ENCODE assay signal across 12 mouse cellular contexts in genomic region chr8:35243555-35243954, GRCm38 (mm10).
A peak's percentile ranks its signal among the peaks of the same experiment; 100 is the strongest.
DNase-seq lines count a peak whose midpoint lies in the region; ATAC-seq and TF ChIP-seq lines count a peak whose summit lies in the region.
"Had no signal": no experiment of that assay in that cellular context is flagged by ENCODE, and none has a peak within 500 bp of the region (broad histone marks: within the 10 kb centered on the region; RNA-seq: fewer than 3 reads in every experiment).

No protein-coding gene starts in this region.

- 15% methylated on average over 11 of the region's 11 CpGs for WGBS in forebrain, embryonic 10.5 days
- 15% methylated on average over 11 of the region's 11 CpGs for WGBS in hindbrain, embryonic 15.5 days
- 23% methylated on average over 11 of the region's 11 CpGs for WGBS in neural tube, embryonic 14.5 days

- DNase-seq in left cerebral cortex, postnatal 4 days, result peak; percentile 43
- DNase-seq in left cerebral cortex, postnatal 25 days (ENCODE audit: low spot score in 2 of 2), result no peak
- DNase-seq in forebrain, embryonic 10.5 days (ENCODE audit: extremely low spot score, low spot score), result peak; percentile 50
- DNase-seq in gastrocnemius, adult 2 months, result no peak
- no peak for DNase-seq in testis, postnatal 14 days (ENCODE audit: low spot score)
- DNase-seq: adrenal gland, adult 8-10 months; cerebellum, adult 11-12 months; right cerebral cortex, postnatal 25 days had no signal

- peaks cover 19% of the 10 kb centered on the region for H3K4me1 ChIP-seq in forebrain, embryonic 10.5 days
- peaks cover 7% of the 10 kb centered on the region for H3K4me1 ChIP-seq in hindbrain, embryonic 15.5 days (replicated peaks)
- peaks cover 5% of the 10 kb centered on the region for H3K4me1 ChIP-seq in neural tube, embryonic 14.5 days (ENCODE audit: control insufficient read depth, insufficient read depth, low read length)
- H3K4me1 ChIP-seq: intestine, embryonic 15.5 days; lung, embryonic 15.5 days had no signal

- peak overlapping the region; percentile 15; the same call in 1 of the 2 replicates for H3K4me3 ChIP-seq in forebrain, embryonic 10.5 days
- H3K4me3 ChIP-seq in hindbrain, embryonic 15.5 days, result no peak overlapping the region
- H3K4me3 ChIP-seq in neural tube, embryonic 14.5 days (ENCODE audit: low read depth, low read length), result no peak overlapping the region
- no peak overlapping the region for H3K4me3 ChIP-seq in gastrocnemius, adult 2 months
- H3K4me3 ChIP-seq: intestine, embryonic 15.5 days; lung, embryonic 15.5 days had no signal

- no peaks in the 10 kb centered on the region for H3K9me3 ChIP-seq in forebrain, embryonic 10.5 days
- H3K9me3 ChIP-seq in hindbrain, embryonic 15.5 days, result no peaks in the 10 kb centered on the region
- H3K9me3 ChIP-seq in neural tube, embryonic 14.5 days (ENCODE audit: control insufficient read depth, low read length), result no peaks in the 10 kb centered on the region
- H3K9me3 ChIP-seq: intestine, embryonic 15.5 days; lung, embryonic 15.5 days had no signal

- no peak for TF ChIP-seq CTCF in gastrocnemius, adult 2 months (IDR thresholded peaks at IDR 0.05)

- peak overlapping the region; percentile 62 for H3K27ac ChIP-seq in forebrain, embryonic 10.5 days
- H3K27ac ChIP-seq in hindbrain, embryonic 15.5 days (replicated peaks), result peak overlapping the region; percentile 9; the same call in 1 of the 2 replicates
- H3K27ac ChIP-seq in neural tube, embryonic 14.5 days (ENCODE audit: low read depth, low read length), result peak overlapping the region; percentile 52; the same call in 1 of the 2 replicates
- H3K27ac ChIP-seq in gastrocnemius, adult 2 months, result no peak overlapping the region
- H3K27ac ChIP-seq: intestine, embryonic 15.5 days; lung, embryonic 15.5 days had no signal

- no peak overlapping the region for H3K9ac ChIP-seq in hindbrain, embryonic 15.5 days
- H3K9ac ChIP-seq in neural tube, embryonic 14.5 days (replicated peaks; ENCODE audit: low read depth, low read length), result no peak overlapping the region
- H3K9ac ChIP-seq: intestine, embryonic 15.5 days; lung, embryonic 15.5 days had no signal

- H3K4me2 ChIP-seq in hindbrain, embryonic 15.5 days, result peak overlapping the region; percentile 11; the same call in 1 of the 2 replicates
- no peak overlapping the region for H3K4me2 ChIP-seq in neural tube, embryonic 14.5 days (ENCODE audit: low read depth, low read length)
- H3K4me2 ChIP-seq: intestine, embryonic 15.5 days; lung, embryonic 15.5 days had no signal

- intact Hi-C loops in left cerebral cortex, postnatal 4 days (cut with DNase I), result no loop called here
- intact Hi-C loops in left cerebral cortex, postnatal 25 days (cut with DNase I), result no loop called here
- intact Hi-C loops in gastrocnemius, adult 2 months (cut with DNase I), result no loop called here

- ATAC-seq in hindbrain, embryonic 15.5 days (ENCODE audit: low FRiP score, low read depth), result peak; percentile 45; the same call in 1 of the 2 replicates
- ATAC-seq in neural tube, embryonic 14.5 days (ENCODE audit: low read depth), result no peak
- ATAC-seq: intestine, embryonic 15.5 days had no signal

- H3K36me3 ChIP-seq in forebrain, embryonic 10.5 days (replicated peaks), result no peaks in the 10 kb centered on the region
- H3K36me3 ChIP-seq in hindbrain, embryonic 15.5 days, result no peaks in the 10 kb centered on the region
- H3K36me3 ChIP-seq in neural tube, embryonic 14.5 days (ENCODE audit: control insufficient read depth, insufficient read depth, low read length), result no peaks in the 10 kb centered on the region
- H3K36me3 ChIP-seq: intestine, embryonic 15.5 days; lung, embryonic 15.5 days had no signal

- H3K27me3 ChIP-seq in forebrain, embryonic 10.5 days (ENCODE audit: poor library complexity, severe bottlenecking), result peaks cover 9% of the 10 kb centered on the region; the same call in 1 of the 2 replicates
- H3K27me3 ChIP-seq in hindbrain, embryonic 15.5 days, result no peaks in the 10 kb centered on the region
- H3K27me3 ChIP-seq in neural tube, embryonic 14.5 days (ENCODE audit: control insufficient read depth, insufficient read depth, low read length), result no peaks in the 10 kb centered on the region
- H3K27me3 ChIP-seq: intestine, embryonic 15.5 days; lung, embryonic 15.5 days had no signal

Comparison
In these comparisons a context has a peak if more than half of its experiments do, and no peak if none do; other contexts are left out.
1. DNase-seq: peak in left cerebral cortex, postnatal 4 days (single experiment) and forebrain, embryonic 10.5 days (single experiment); none in left cerebral cortex, postnatal 25 days (0 of 2), gastrocnemius, adult 2 months (single experiment) and testis, postnatal 14 days (single experiment).